Mouse (Mus musculus) bone marrow macrophage, adult 2 months (primary cell): ENCODE data around the gene Olfml2a. TPM values are rescaled to one million over a fixed set of nuclear protein-coding genes. Genes with fewer than 3 reads are reported as not detected.

Experiments used
- H3K27ac ChIP-seq: 2 replicates; pipeline ENCODE4 v1.5.1; 2012; ENCODE audit warnings: low read depth, low read length; ENCODE audit not compliant: insufficient read depth
- H3K4me1 ChIP-seq: 2 replicates; pipeline ENCODE4 v1.6.1; 2012; ENCODE audit warnings: low read length; ENCODE audit not compliant: control insufficient read depth, insufficient read depth
- H3K4me3 ChIP-seq: 2 replicates; pipeline ENCODE4 v1.5.1; 2012; ENCODE audit warnings: mild to moderate bottlenecking, low read length, moderate library complexity; ENCODE audit not compliant: insufficient read depth
- CTCF ChIP-seq: IDR thresholded peaks from 2 replicates; pipeline ENCODE4 v1.5.1; 2012; ENCODE audit warnings: low read depth, mild to moderate bottlenecking, low read length, moderate library complexity
- POLR2A ChIP-seq: IDR thresholded peaks from 2 replicates; pipeline ENCODE4 v1.6.1; 2012; ENCODE audit warnings: mild to moderate bottlenecking, low read depth, low read length, borderline replicate concordance
- polyA plus RNA-seq: library from polyadenylated mRNA; stranded (reverse); fragments of >200 nt; gene quantifications from 2 replicates; pipeline ENCODE4 v1.2.4, GENCODE M21; 2012; ENCODE audit not compliant: missing spikeins, insufficient read depth, insufficient read length

Olfml2a gene
- polyA plus RNA-seq, 1 experiment: not detected

- no peak overlapping the region for H3K27ac ChIP-seq
- H3K4me3 ChIP-seq: no peak overlapping the region
- TF ChIP-seq POLR2A: no peak
- TF ChIP-seq CTCF: no peak
- peaks cover 44% of the 10 kb centered on the region for H3K4me1 ChIP-seq
Observed at GRCm38 (mm10) chr2:38953152-38953883, 21.5 kb downstream of the Olfml2a start.

GRCm38 (mm10) chr2:38956062-38956461 lies 24.3 kb downstream of the Olfml2a start:
- no peak for TF ChIP-seq POLR2A
- no peak for TF ChIP-seq CTCF
- H3K4me3 ChIP-seq: no peak overlapping the region
- H3K27ac ChIP-seq: peak overlapping the region; percentile 42
- peaks cover 32% of the 10 kb centered on the region for H3K4me1 ChIP-seq

- H3K4me1 ChIP-seq: peaks cover 30% of the 10 kb centered on the region
- peak overlapping the region; percentile 32; the same call in 1 of the 2 replicates for H3K27ac ChIP-seq
- H3K4me3 ChIP-seq: no peak overlapping the region
- TF ChIP-seq CTCF: no peak
- no peak for TF ChIP-seq POLR2A
Observed at GRCm38 (mm10) chr2:38957671-38958223, 26.0 kb downstream of the Olfml2a start.

GRCm38 (mm10) chr2:38964198-38964597 lies 32.4 kb downstream of the Olfml2a start:
- TF ChIP-seq CTCF: no peak
- TF ChIP-seq POLR2A: no peak
- H3K4me1 ChIP-seq: no peaks in the 10 kb centered on the region
- no peak overlapping the region for H3K27ac ChIP-seq
- H3K4me3 ChIP-seq: no peak overlapping the region

DNA sequence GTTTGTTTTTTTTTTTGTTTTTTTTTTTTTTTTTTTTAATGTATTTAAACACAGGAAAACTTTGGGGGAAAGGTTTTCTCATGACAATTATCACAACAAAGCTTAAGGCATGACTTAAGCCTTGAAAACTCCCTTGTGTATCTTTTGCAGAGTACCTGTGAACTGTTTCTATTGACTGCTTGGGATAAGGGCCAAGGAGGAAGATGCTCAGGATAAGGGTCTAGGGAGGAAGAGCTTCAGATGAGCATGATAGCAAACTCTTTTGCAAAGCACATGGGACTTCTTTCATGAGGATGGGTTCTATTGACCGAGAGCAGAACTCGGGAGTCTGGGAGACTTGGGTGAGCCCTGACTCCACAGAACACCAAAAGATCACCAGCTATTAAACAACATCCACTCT lies 37.9 kb downstream of the Olfml2a start:
- no peak overlapping the region for H3K4me3 ChIP-seq
- TF ChIP-seq POLR2A (no peak), CTCF (no peak)
- no peak overlapping the region for H3K27ac ChIP-seq

DNA sequence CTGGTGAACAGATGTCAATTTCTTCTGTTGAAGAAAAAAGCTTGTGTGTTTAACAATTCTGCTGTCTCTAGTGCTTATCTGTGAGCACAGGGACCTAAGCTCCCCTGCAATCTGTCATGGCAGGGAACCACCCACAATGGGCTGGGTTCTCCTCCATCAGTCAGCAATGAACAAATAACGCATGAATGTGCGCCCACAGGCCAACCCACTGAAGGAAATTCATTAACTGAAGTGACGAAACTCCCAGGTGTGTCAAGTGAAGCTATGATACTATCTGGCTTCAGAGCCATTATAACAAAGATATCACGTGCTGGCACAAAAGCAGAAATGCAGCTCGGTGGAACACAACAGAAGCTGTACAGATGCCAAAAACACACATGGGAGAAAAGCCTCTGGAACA lies 38.3 kb downstream of the Olfml2a start:
- TF ChIP-seq POLR2A (no peak), CTCF (no peak)
- Histone ChIP-seq H3K4me1 (peaks cover 12% of the 10 kb centered on the region), H3K4me3 (no peak overlapping the region), H3K27ac (no peak overlapping the region)

More for the DNA sequence above, 37.9 kb downstream of the Olfml2a start:
- peaks cover 12% of the 10 kb centered on the region for H3K4me1 ChIP-seq

DNA sequence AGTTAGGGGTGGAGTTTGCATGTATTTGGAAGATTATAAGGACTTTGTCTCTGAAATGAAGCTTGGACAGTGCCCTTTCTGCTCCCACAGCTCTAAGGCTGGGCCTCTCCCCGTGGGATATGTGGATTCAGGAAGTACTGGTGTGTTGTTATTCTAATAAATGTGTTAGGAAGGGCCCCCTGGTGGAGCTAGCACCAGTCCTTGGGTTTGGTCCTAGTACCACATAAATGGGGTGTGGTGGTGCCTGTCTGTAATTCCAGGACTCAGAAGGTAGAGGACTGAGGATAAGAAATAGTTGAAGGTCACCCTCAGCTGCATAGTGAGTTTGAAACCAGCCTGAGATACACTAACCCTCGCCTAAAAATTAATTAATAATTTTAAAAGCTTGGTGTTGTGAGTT lies 41.4 kb downstream of the Olfml2a start:
- H3K27ac ChIP-seq: no peak overlapping the region

GRCm38 (mm10) chr2:38973701-38974100 lies 41.9 kb downstream of the Olfml2a start:
- H3K4me1 ChIP-seq: peaks cover 12% of the 10 kb centered on the region
- no peak for TF ChIP-seq CTCF
- no peak for TF ChIP-seq POLR2A
- no peak overlapping the region for H3K27ac ChIP-seq
- no peak overlapping the region for H3K4me3 ChIP-seq

More for the DNA sequence above, 41.4 kb downstream of the Olfml2a start:
- no peak for TF ChIP-seq CTCF
- no peak for TF ChIP-seq POLR2A
- Histone ChIP-seq H3K4me3 (no peak overlapping the region), H3K4me1 (peaks cover 12% of the 10 kb centered on the region)

DNA sequence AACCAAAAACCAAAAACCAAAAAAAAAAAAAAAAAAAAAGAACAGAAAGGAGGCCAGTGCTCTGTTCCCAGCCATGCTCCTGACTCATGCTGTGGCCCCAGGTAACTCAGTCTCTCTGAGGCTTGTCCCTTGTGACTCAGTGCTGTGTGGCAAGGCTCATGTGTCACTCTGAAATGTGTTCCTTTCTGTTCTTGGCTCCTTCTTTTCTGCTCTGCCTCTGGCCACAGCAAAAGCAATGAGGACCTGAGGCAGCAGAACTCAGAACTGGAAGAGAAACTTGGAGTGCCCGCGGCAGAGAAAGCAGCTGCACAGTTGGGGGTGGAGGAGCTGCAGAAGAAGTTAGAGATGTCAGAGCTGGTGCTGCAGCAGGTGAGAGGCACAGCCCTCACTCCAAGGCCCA lies 42.4 kb downstream of the Olfml2a start:
- Histone ChIP-seq H3K4me3 (no peak overlapping the region), H3K27ac (no peak overlapping the region), H3K4me1 (peaks cover 12% of the 10 kb centered on the region)
- TF ChIP-seq CTCF (no peak), POLR2A (no peak)

- Histone ChIP-seq H3K4me1 (peaks cover 12% of the 10 kb centered on the region), H3K27ac (no peak overlapping the region), H3K4me3 (no peak overlapping the region)
- TF ChIP-seq CTCF: no peak
- no peak for TF ChIP-seq POLR2A
Observed at GRCm38 (mm10) chr2:38975181-38975580, 43.4 kb downstream of the Olfml2a start.
